Mouse (Mus musculus) cerebellum, postnatal 14 days (tissue): ENCODE measurements around the gene Grrp1.
A peak's percentile ranks its signal among the peaks of the same experiment; 100 is the strongest.

Experiments used
- DNase-seq, 2 experiments: peaks; one replicate each; pipeline ENCODE4 v3.0.0; 2021; ENCODE audit warnings: mixed read lengths in 2 of 2

Grrp1 gene

GRCm38 (mm10) chr4:134243516-134244250 lies 10.2 kb downstream of the Grrp1 start, which contains the start of gene E130218I03Rik:
Gene E130218I03Rik (plus strand): TSS chr4:134243662.
- peak in 1 of 2 experiments; percentile 47 for DNase-seq

DNA sequence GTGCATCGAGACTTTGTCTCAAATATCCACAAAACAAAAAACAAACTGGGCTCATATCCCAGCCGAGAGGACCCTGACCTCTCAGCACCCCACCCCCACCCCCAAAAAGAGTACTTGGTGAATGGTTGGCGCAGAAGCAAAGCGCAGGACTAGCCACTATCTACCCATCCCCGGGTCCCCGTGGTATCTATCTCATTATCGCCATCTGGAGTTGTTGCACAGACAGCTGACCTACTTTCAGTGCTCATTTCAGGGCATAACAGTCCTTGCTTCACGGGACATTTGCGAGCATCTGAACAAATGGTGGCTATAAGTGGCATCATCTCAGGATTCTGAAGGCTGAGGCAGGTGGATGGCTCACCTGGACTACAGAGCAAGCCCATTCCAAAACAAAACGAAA lies 15.2 kb downstream of the Grrp1 start:
- peak in 1 of 2 experiments; percentile 44 for DNase-seq

GRCm38 (mm10) chr4:134238279-134238651 lies 15.6 kb downstream of the Grrp1 start, which contains the start of gene Cnksr1:
Gene Cnksr1 (minus strand): TSS chr4:134238399.
- peak; percentile 71 to 84 for DNase-seq

DNA sequence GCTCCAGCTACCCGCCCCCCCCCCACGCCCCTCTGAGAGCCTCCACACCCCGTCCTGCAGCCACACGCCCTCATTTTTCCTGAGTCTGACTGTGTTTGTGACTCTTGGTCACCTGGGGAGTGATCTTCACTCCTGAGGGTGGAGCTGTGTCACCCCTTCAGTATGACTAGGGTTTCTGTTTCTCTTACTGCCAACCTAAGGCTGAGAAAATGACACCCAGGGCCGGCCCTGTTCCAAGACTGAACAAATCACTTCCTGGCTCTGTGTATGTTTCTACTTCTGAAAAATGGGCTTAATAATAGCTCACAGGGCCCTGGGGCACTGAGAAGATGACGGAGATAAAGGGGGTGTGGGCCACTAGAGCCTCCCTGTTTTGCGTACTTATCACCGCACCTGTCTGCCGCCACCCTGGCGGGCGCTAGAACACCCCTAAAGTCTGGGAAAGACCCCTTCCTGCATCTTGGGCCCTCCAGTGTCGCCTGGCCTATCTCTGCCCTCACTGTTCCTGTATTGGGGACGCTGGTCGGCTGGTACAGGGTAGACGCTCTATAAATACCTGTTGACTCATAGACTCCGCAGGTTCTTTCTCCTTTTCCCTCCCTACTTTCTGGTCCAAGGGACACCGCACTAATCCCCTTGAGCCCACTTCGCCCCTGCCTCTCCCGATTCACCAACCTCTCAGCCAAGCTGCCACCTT lies 16.2 kb downstream of the Grrp1 start:
- DNase-seq, result no peak

DNA sequence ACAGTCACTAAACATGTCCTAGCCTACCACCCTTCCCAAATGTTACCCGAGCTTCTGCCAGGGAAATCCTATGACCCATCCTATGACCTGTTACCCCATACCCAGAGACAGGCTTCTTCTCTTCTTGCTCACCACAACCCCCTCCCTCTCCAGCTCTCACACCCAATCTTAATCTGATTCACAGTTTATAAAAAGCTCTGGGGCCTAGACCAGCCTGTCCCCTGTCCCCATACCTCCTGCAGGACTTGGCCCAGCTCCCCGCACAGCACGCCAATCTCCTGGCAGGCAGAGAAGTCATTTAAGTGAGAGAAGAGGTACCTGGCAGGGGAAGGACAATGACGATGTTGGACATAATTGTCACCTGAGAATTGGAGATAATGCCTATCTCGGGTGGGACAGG lies 19.0 kb downstream of the Grrp1 start:
- no peak for DNase-seq

DNA sequence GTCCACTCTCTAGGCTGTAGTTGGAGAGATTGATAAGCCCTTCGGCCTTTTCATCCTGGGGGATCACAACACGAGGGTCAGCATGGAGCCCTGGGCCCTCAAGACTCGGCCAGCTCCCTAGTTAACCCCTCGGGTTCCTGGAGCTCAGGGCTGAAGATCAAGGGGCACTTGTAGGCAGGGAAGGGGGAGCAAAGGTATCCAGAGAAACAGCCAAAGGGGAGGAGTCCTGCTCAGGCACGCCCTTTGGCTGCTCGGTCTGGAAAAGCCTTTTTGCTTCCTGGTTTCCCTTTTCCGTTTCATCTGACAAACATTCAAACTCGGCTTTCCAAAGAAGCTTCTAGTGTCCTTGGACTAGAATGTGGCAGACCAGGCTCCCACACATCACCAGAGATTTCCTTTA lies 23.5 kb downstream of the Grrp1 start:
- DNase-seq, result no peak

GRCm38 (mm10) chr4:134227194-134227593 lies 26.7 kb downstream of the Grrp1 start, which contains the start of gene Catsper4:
Gene Catsper4 (minus strand): TSS chr4:134227383.
- no peak for DNase-seq

GRCm38 (mm10) chr4:134222793-134223600 lies 30.9 kb downstream of the Grrp1 start:
- no peak for DNase-seq

GRCm38 (mm10) chr4:134206488-134207053 lies 47.3 kb downstream of the Grrp1 start:
- DNase-seq, result no peak

DNA sequence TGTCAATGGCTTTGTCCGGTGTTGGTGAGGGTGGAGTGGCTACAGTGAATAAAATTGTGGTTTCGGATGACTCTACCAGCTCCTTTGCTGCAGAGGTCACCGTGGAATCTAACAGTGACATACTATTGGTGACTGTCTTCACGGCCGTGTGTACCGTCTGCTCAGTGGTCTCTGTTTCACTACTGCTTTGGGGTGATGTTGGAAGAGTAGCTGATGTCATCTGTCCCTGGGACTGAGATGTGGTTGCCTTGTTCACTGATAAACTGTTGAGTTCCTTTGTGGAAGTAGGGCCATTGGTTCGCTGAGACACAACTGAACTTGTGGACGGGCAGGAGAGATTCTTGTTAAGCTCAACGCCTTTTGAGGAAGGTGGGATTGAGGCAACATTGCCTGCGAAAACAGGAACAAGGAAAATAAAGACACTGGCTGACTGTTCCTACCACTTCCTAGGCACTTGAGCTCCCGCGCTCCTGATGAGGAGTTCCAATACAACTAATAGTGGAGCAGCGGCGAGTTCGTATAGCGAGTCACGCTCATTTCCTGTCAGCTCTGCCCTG lies 50.5 kb downstream of the Grrp1 start:
- DNase-seq, result no peak

DNA sequence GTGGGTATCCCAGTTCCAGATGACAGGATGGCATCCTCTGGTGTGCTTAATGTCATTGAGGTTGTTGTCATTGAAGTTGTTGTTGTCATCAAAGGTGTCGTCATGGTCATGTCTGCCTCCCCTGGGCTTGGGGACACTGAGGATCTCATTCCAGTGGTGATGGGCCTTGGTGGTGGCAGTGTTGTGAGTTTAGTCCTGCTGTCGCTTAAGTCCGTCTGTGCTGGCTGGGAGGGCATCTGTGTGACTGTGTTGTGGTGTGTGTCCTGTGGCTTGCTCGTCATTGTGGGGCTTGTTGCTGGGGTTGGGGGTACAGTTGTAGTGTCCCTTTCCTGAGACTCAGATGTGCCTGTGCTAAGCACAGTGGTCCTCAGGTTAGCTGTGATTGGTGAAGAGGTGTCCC lies 51.0 kb downstream of the Grrp1 start, which contains the start of gene Gm7534:
Gene Gm7534 (minus strand): TSS at position 101 of the 400 bp plus-strand sequence.
- no peak for DNase-seq
